Mouse (Mus musculus): ENCODE measurements at regions not wholly inside any gene's neighbourhood (a gene's known extent, or its start where the extent isn't known, plus 50 kb on each side); places are given as distances from the start of the nearest gene placed in this dataset.
"Not testable (repeated sequence)": the region's sequence is repeated elsewhere in the genome, so short reads cannot be mapped to it uniquely, and the experiment has no call there.

GRCm38 (mm10) chr15:5646673-5647072, 402.7 kb upstream of the Ptger4 start:
- DNase-seq: no peak

GRCm38 (mm10) chr15:5658796-5659195, 414.8 kb upstream of the Ptger4 start:
- DNase-seq: no peak

GRCm38 (mm10) chr15:5660819-5661218, 416.8 kb upstream of the Ptger4 start:
- no peak for DNase-seq

GRCm38 (mm10) chr15:5671781-5672180, 427.8 kb upstream of the Ptger4 start:
- DNase-seq: no peak

GRCm38 (mm10) chr15:5676704-5677103, 432.7 kb upstream of the Ptger4 start:
- peak; percentile 7 for DNase-seq

- DNase-seq: no peak
Measured at GRCm38 (mm10) chr15:5693810-5694209, 449.8 kb upstream of the Ptger4 start.

GRCm38 (mm10) chr15:5695015-5695414, 451.0 kb upstream of the Ptger4 start:
- no peak for DNase-seq

- no peak for DNase-seq
Measured at GRCm38 (mm10) chr15:5708454-5708853, 464.5 kb upstream of the Ptger4 start.

- DNase-seq: no peak
Measured at GRCm38 (mm10) chr15:5740658-5741057, 496.7 kb upstream of the Ptger4 start.

- no peak for DNase-seq
Measured at GRCm38 (mm10) chr15:5743893-5744292, 499.9 kb upstream of the Ptger4 start.

GRCm38 (mm10) chr15:5758690-5759089, 514.7 kb upstream of the Ptger4 start:
- no peak for DNase-seq

- DNase-seq: no peak
Measured at GRCm38 (mm10) chr15:5762216-5762615, 518.2 kb upstream of the Ptger4 start.

- no peak for DNase-seq
Measured at GRCm38 (mm10) chr15:5777074-5777473, 522.5 kb upstream of the Dab2 start.

- DNase-seq: no peak
Measured at GRCm38 (mm10) chr15:5799917-5800316, 499.7 kb upstream of the Dab2 start.

GRCm38 (mm10) chr15:5811154-5811732, 488.3 kb upstream of the Dab2 start:
- DNase-seq: no peak

GRCm38 (mm10) chr15:5811958-5812357, 487.6 kb upstream of the Dab2 start:
- no peak for DNase-seq

- DNase-seq: no peak
Measured at GRCm38 (mm10) chr15:5817901-5818576, 481.5 kb upstream of the Dab2 start.

GRCm38 (mm10) chr15:5839963-5840362, 459.6 kb upstream of the Dab2 start:
- DNase-seq: no peak

GRCm38 (mm10) chr15:5841369-5842149, 458.0 kb upstream of the Dab2 start:
- DNase-seq: not testable (repeated sequence)

- no peak for DNase-seq
Measured at GRCm38 (mm10) chr15:5846571-5846970, 453.0 kb upstream of the Dab2 start.

- no peak for DNase-seq
Measured at GRCm38 (mm10) chr15:5847413-5848100, 452.0 kb upstream of the Dab2 start.

GRCm38 (mm10) chr15:5852523-5852922, 447.1 kb upstream of the Dab2 start:
- DNase-seq: no peak

- DNase-seq: no peak
Measured at GRCm38 (mm10) chr15:5869289-5869688, 430.3 kb upstream of the Dab2 start.
